Mouse (Mus musculus) lung, postnatal 0 days (tissue): ENCODE measurements at regions not wholly inside any gene's neighbourhood (a gene's known extent, or its start where the extent isn't known, plus 50 kb on each side); places are given as distances from the start of the nearest gene placed in this dataset.

Experiments
- CTCF ChIP-seq: IDR thresholded peaks from 2 replicates; pipeline ENCODE4 v1.5.1; 2016; ENCODE audit warnings: antibody characterized with exemption, mild to moderate bottlenecking
- EP300 ChIP-seq: IDR thresholded peaks from 2 replicates; pipeline ENCODE4 v1.6.1; 2016; ENCODE audit warnings: antibody characterized with exemption, mild to moderate bottlenecking, control low read depth

DNA sequence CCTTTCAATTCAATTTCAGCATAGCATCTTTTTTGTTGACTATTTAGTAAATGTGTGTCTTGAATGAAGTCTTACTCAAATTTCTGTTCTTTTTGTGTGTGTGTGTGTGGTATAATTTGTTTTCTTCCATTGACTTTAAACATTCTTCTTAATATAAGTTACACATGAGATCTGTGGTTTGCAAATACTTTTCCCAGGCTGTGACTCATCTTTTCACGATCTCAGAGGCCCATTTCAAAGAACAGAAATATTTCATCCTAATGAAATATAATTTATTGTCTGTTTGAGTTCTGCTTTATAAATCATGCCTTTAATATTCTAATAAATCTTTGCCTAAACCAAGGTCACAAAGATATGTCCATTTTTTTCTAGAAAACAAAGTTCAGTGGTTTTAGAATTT, 92.9 kb upstream of the Gorab start:
- TF ChIP-seq CTCF (no peak), EP300 (no peak)
